In the genomic region with DNA sequence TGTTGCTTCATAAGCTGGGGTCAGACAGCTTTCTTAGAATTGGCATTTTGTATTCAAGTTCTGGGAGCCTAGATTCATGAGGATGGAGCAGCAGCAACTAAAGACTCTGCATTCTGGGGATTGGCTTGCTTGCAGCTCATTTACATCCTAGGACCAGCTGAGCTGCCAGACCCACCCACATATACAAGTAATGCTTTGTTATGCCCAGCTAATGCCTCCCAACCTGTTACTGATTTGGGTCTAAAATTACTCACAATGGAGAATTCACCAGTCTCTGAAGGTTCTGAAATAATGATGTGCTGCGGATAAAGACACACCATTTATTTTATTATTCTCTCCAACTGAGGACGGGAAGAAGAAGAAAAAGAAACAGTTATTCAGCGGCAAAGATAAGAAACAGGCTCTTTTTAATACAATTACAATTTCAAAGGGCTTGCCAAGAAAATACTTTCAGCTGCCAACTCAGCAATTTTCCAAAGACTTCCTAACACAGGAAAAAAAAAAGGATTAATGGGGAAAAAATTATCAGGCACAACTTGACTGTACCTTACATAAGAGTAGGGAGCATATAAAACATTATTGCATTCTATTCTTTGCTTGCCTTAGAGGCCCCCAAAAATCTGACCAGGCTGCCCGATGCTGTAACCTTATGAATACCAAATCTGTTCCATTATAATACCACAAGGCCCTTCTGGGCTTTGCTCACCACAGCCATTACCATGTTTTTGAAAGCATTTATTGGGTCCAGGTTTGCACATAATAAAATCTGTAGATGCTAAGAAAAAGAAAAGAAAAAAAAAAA, we compare ENCODE assay signal across 11 mouse cellular contexts.
A peak's percentile ranks its signal among the peaks of the same experiment; 100 is the strongest.
DNase-seq lines count a peak whose midpoint lies in the region; ATAC-seq lines count a peak whose summit lies in the region.
"Had no signal": no experiment of that assay in that cellular context is flagged by ENCODE, and none has a peak within 500 bp of the region (broad histone marks: within the 10 kb centered on the region; RNA-seq: fewer than 3 reads in every experiment).

No protein-coding gene starts in this region.

- no peak overlapping the region for H3K9ac ChIP-seq in forebrain, embryonic 11.5 days (ENCODE audit: low read length)
- no peak overlapping the region for H3K9ac ChIP-seq in forebrain, embryonic 13.5 days
- H3K9ac ChIP-seq in limb, embryonic 12.5 days (replicated peaks) = no peak overlapping the region
- H3K9ac ChIP-seq: liver, embryonic 14.5 days had no signal

- no peaks in the 10 kb centered on the region for H3K9me3 ChIP-seq in forebrain, embryonic 11.5 days (ENCODE audit: control insufficient read depth, low read length)
- H3K9me3 ChIP-seq in forebrain, embryonic 10.5 days = no peaks in the 10 kb centered on the region
- H3K9me3 ChIP-seq in forebrain, embryonic 13.5 days (replicated peaks) = no peaks in the 10 kb centered on the region
- H3K9me3 ChIP-seq in limb, embryonic 12.5 days = no peaks in the 10 kb centered on the region

- 49% methylated on average over 4 of the region's 4 CpGs for WGBS in forebrain, embryonic 11.5 days
- WGBS in forebrain, embryonic 10.5 days = 66% methylated on average over 4 of the region's 4 CpGs
- 32% methylated on average over 4 of the region's 4 CpGs for WGBS in forebrain, embryonic 13.5 days
- 29% methylated on average over 4 of the region's 4 CpGs for WGBS in limb, embryonic 12.5 days

- H3K36me3 ChIP-seq in forebrain, embryonic 11.5 days (ENCODE audit: control insufficient read depth, insufficient read depth, low read length) = no peaks in the 10 kb centered on the region
- H3K36me3 ChIP-seq in forebrain, embryonic 10.5 days (replicated peaks) = no peaks in the 10 kb centered on the region
- H3K36me3 ChIP-seq in forebrain, embryonic 13.5 days (ENCODE audit: poor library complexity, severe bottlenecking) = no peaks in the 10 kb centered on the region
- no peaks in the 10 kb centered on the region for H3K36me3 ChIP-seq in limb, embryonic 12.5 days

- H3K27ac ChIP-seq in forebrain, embryonic 11.5 days (ENCODE audit: low read depth, low read length) = no peak overlapping the region
- H3K27ac ChIP-seq in forebrain, embryonic 10.5 days = no peak overlapping the region
- H3K27ac ChIP-seq in forebrain, embryonic 13.5 days = peak overlapping the region; percentile 31; the same call in 1 of the 2 replicates
- H3K27ac ChIP-seq in limb, embryonic 12.5 days = peak overlapping the region; percentile 56
- H3K27ac ChIP-seq: liver, embryonic 14.5 days had no signal

- DNase-seq in forebrain, embryonic 11.5 days (ENCODE audit: low spot score) = no peak
- no peak for DNase-seq in forebrain, embryonic 10.5 days (ENCODE audit: extremely low spot score, low spot score)
- DNase-seq in 3T3-L1 (ENCODE audit: low read depth, low spot score) = peak; percentile 24
- DNase-seq in spleen, postnatal 36 days (ENCODE audit: low spot score in 2 of 2) = no peak
- no peak for DNase-seq in gastrocnemius, postnatal 25 days
- DNase-seq: kidney, adult 18-20 months had no signal

- no peaks in the 10 kb centered on the region for H3K27me3 ChIP-seq in forebrain, embryonic 11.5 days (ENCODE audit: control insufficient read depth, insufficient read depth, low read length)
- no peaks in the 10 kb centered on the region for H3K27me3 ChIP-seq in forebrain, embryonic 10.5 days (ENCODE audit: poor library complexity, severe bottlenecking)
- no peaks in the 10 kb centered on the region for H3K27me3 ChIP-seq in forebrain, embryonic 13.5 days
- no peaks in the 10 kb centered on the region for H3K27me3 ChIP-seq in limb, embryonic 12.5 days

- peak; percentile 80 for ATAC-seq in forebrain, embryonic 11.5 days (replicated peaks; ENCODE audit: low FRiP score)
- ATAC-seq in forebrain, embryonic 13.5 days = peak; percentile 96
- peak; percentile 64 for ATAC-seq in limb, embryonic 12.5 days (ENCODE audit: insufficient number of reproducible peaks, insufficient read depth, low FRiP score, low TSS enrichment, low read depth)
- no peak for ATAC-seq in megakaryocyte, adult 5-6 weeks (ENCODE audit: poor library complexity, severe bottlenecking)

- no peak overlapping the region for H3K4me2 ChIP-seq in forebrain, embryonic 11.5 days (ENCODE audit: low read depth, low read length, severe bottlenecking)
- peak overlapping the region; percentile 20 for H3K4me2 ChIP-seq in forebrain, embryonic 13.5 days
- no peak overlapping the region for H3K4me2 ChIP-seq in limb, embryonic 12.5 days
- H3K4me2 ChIP-seq: heart, embryonic 11.5 days had no signal

- no peaks in the 10 kb centered on the region; the same call in 1 of the 2 replicates for H3K4me1 ChIP-seq in forebrain, embryonic 11.5 days (replicated peaks; ENCODE audit: control insufficient read depth, insufficient read depth, low read length)
- peaks cover 7% of the 10 kb centered on the region for H3K4me1 ChIP-seq in forebrain, embryonic 10.5 days
- H3K4me1 ChIP-seq in forebrain, embryonic 13.5 days = peaks cover 14% of the 10 kb centered on the region
- peaks cover 20% of the 10 kb centered on the region for H3K4me1 ChIP-seq in limb, embryonic 12.5 days (replicated peaks)

- no peak overlapping the region for H3K4me3 ChIP-seq in forebrain, embryonic 11.5 days (ENCODE audit: low read depth, low read length)
- H3K4me3 ChIP-seq in forebrain, embryonic 10.5 days = no peak overlapping the region
- H3K4me3 ChIP-seq in forebrain, embryonic 13.5 days = no peak overlapping the region
- no peak overlapping the region for H3K4me3 ChIP-seq in limb, embryonic 12.5 days (replicated peaks)

Comparison
In these comparisons a context has a peak if more than half of its experiments do, and no peak if none do; other contexts are left out.
1. H3K27ac ChIP-seq: peak in forebrain, embryonic 13.5 days (single experiment) and limb, embryonic 12.5 days (single experiment); none in forebrain, embryonic 11.5 days (single experiment) and forebrain, embryonic 10.5 days (single experiment).